Mouse (Mus musculus) hindbrain, embryonic 14.5 days (tissue): ENCODE measurements around the gene Gtpbp3. TPM values are rescaled to one million over a fixed set of nuclear protein-coding genes. Genes with fewer than 3 reads are reported as not detected.
"Not testable (repeated sequence)": the region's sequence is repeated elsewhere in the genome, so short reads cannot be mapped to it uniquely, and the experiment has no call there.

Experiments used
- ATAC-seq: fragments of 200-750 bp; cut with Nextera tagmentation; 2 replicates; pipeline ENCODE4 v1.8.0; 2017; ENCODE audit warnings: moderate number of reproducible peaks, mild to moderate bottlenecking, moderate TSS enrichment, moderate library complexity; ENCODE audit not compliant: low FRiP score
- DNase-seq: peaks from one replicate; pipeline ENCODE4 v3.0.0-alpha.2; 2015; ENCODE audit warnings: low spot score
- H3K27ac ChIP-seq: fragments of 300-500 bp; sonication (generic); 2 replicates; pipeline ENCODE4 v1.5.1; 2014; ENCODE audit warnings: mild to moderate bottlenecking, moderate library complexity
- H3K27me3 ChIP-seq: fragments of 300-500 bp; sonication (generic); 2 replicates; pipeline ENCODE4 v1.6.1; 2014; ENCODE audit warnings: mild to moderate bottlenecking, low read length, mixed read lengths; ENCODE audit not compliant: control insufficient read depth, insufficient read depth
- H3K36me3 ChIP-seq: fragments of 300-500 bp; sonication (generic); replicated peaks from 2 replicates; pipeline ENCODE4 v1.6.1; 2014; ENCODE audit not compliant: control insufficient read depth, insufficient read depth
- H3K4me1 ChIP-seq: fragments of 300-500 bp; sonication (generic); replicated peaks from 2 replicates; pipeline ENCODE4 v1.6.1; 2014; ENCODE audit warnings: antibody characterized with exemption, low read length, mixed read lengths; ENCODE audit not compliant: control insufficient read depth, insufficient read depth
- H3K4me2 ChIP-seq: fragments of 300-500 bp; sonication (generic); replicated peaks from 2 replicates; pipeline ENCODE4 v1.6.1; 2014; ENCODE audit warnings: mild to moderate bottlenecking, moderate library complexity
- H3K4me3 ChIP-seq: fragments of 300-500 bp; sonication (generic); replicated peaks from 2 replicates; pipeline ENCODE4 v1.5.1; 2014; ENCODE audit warnings: mild to moderate bottlenecking, low read length
- H3K9ac ChIP-seq: fragments of 300-500 bp; sonication (generic); 2 replicates; pipeline ENCODE4 v1.6.1; 2014
- H3K9me3 ChIP-seq: fragments of 300-500 bp; sonication (generic); 2 replicates; pipeline ENCODE4 v1.6.1; 2016; ENCODE audit warnings: low read length; ENCODE audit not compliant: control insufficient read depth
- WGBS: fragments of 180-500 bp; shearing (Covaris S2); extraction: QIAGEN DNeasy Blood & Tissue Kit; methylation state at CpG from one replicate; pipeline ENCODE4 v1.1.7; 2014; 5-methylcytosine and 5-hydroxymethylcytosine counted together
- polyA plus RNA-seq: library from polyadenylated mRNA; unstranded; fragments of >200 nt; fragmentation: Nextera tagmentation; extraction: Ambion mirVana; gene quantifications from 2 replicates; pipeline ENCODE4 v1.2.1, GENCODE M21; 2014

Gene Gtpbp3
- polyA plus RNA-seq, 1 experiment from 2014 or later = 7.3 TPM

GRCm38 (mm10) chr8:71521634-71522033 is 33.7 kb downstream of the Gtpbp3 start:
- DNase-seq (peak; percentile 90), ATAC-seq (peak; percentile 83)
- WGBS = 3% methylated on average over 17 of the region's 17 CpGs
- Histone ChIP-seq H3K36me3 (no peaks in the 10 kb centered on the region), H3K9ac (no peak overlapping the region), H3K27ac (no peak overlapping the region), H3K4me2 (0 out of 2 replicates have a peak overlapping the region, but pooled peaks have one; percentile 15), H3K9me3 (no peaks in the 10 kb centered on the region), H3K27me3 (peaks cover 34% of the 10 kb centered on the region), H3K4me1 (no peaks in the 10 kb centered on the region), H3K4me3 (no peak overlapping the region)

DNA sequence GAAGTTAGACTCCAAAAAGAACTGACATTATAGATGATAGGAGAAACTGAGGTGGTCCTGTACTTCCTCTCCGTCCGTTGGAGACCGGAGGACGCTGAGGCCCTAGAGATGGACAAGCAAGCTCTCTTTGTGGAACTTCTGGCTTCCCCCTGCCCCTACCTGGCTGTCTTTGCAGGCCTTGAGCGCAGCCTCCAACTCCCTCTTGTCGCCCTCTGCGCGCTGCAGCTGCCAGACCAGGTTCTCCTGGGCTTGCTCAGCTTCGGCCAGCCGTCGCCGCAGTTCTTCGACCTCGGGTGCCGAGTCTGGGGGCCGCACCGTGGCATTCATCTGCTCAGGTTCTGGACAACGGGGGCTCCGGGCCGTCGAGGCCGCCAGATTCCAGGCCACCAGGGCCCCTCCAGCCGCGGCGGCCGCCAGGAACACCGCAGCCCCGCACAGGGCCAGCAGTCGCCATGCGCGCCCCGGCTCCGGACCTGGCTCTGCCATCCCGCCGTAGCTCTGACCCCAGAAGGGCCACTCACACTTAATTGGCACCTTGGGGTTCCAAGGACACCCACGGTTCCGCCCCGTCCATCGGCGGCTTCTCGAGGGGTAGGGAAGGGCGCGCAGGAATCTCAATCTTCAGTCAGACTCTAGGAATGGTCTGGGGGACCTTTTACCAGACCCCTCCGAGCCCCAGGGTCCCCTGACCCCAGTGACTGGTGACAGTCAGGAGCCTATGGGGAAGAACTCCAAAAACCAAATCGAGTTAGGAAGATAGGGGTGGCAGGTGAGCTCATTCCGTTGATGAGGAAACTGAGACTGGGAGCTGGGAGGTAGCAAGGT is 37.5 kb downstream of the Gtpbp3 start, which contains the start of gene Ccdc194:
TSS of gene Ccdc194 (minus strand) at position 486 of the 825 bp plus-strand sequence.
- Histone ChIP-seq H3K4me2 (0 out of 2 replicates have a peak within 1 kb of the TSS, but pooled peaks have one; percentile 5), H3K9ac (no peak within 1 kb of the TSS), H3K4me3 (no peak within 1 kb of the TSS), H3K36me3 (no peaks in the 10 kb centered on the region), H3K27ac (no peak within 1 kb of the TSS), H3K9me3 (no peaks in the 10 kb centered on the region), H3K4me1 (no peaks in the 10 kb centered on the region), H3K27me3 (peaks cover 40% of the 10 kb centered on the region)
- DNase-seq (no peak), ATAC-seq (no peak)
- 7% methylated on average over 46 of the region's 46 CpGs for WGBS

DNA sequence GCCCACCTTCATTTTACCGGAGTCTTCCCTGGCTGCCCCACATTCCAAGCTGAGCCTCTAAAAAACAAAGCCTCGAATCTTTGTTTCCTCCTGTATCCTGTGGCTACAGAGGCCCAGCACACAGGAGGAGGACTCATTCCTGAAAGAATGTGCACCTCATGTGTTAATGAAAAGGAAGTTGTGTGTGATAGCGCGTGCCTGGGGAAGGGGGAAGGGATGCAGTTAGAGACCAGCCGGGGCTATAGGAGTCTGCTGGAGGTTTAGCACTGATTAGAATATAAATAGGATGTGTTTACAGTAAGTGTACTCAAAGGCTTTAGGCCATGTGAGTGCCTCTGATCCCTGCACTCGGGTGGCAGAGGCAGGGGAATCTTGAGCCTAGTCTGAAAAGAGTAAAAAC is 38.4 kb downstream of the Gtpbp3 start:
- DNase-seq (no peak), ATAC-seq (no peak)
- no peaks in the 10 kb centered on the region for H3K4me1 ChIP-seq
- H3K9ac ChIP-seq = no peak overlapping the region
- H3K9me3 ChIP-seq = no peaks in the 10 kb centered on the region
- H3K4me2 ChIP-seq = no peak overlapping the region
- no peak overlapping the region for H3K27ac ChIP-seq
- no peaks in the 10 kb centered on the region for H3K36me3 ChIP-seq
- H3K4me3 ChIP-seq = no peak overlapping the region
- H3K27me3 ChIP-seq = peaks cover 36% of the 10 kb centered on the region
- WGBS = 4% methylated on average over 6 of the region's 6 CpGs

- H3K4me2 ChIP-seq = no peak overlapping the region
- DNase-seq (no peak), ATAC-seq (no peak)
- no peak overlapping the region for H3K27ac ChIP-seq
- H3K9me3 ChIP-seq = no peaks in the 10 kb centered on the region
- no peaks in the 10 kb centered on the region for H3K4me1 ChIP-seq
- peaks cover 36% of the 10 kb centered on the region for H3K27me3 ChIP-seq
- no peaks in the 10 kb centered on the region for H3K36me3 ChIP-seq
- H3K9ac ChIP-seq = no peak overlapping the region
- no peak overlapping the region for H3K4me3 ChIP-seq
- WGBS = 49% methylated on average over 3 of the region's 3 CpGs
Measured at GRCm38 (mm10) chr8:71527162-71527870, 39.4 kb downstream of the Gtpbp3 start.

DNA sequence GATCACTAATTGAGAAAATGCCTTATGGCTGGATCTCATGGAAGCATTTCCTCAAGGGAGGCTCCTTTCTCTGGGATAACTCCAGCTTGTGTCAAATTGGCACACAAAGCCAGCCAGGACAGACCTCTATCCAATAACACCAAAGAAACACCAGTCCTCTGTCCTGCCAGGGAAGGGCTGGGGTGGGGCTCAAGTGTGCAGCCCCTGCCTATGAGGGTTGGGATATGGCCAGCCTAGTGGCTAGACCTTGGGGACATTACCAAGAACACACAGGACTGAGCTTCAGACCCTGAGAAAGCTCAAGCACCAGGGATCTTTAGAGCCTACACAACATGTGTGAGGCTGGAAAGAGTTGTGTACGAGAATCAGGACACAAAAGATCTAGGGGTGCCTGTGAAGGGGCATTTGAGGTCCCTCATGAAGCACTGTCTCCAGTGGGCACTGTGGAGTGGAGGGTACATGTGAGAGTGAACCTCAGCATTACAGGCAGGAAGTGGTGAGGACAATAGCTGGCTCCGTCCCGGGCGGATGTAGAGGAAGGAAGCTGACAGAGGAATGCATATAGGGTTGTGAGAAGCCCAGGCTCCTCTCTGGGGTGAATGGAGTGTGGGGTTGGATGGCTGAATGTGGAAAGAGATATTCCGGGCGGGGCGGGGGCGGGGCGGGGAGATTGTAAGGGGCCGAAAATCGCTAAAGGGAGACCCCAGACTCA is 40.6 kb downstream of the Gtpbp3 start:
- Histone ChIP-seq H3K9ac (no peak overlapping the region), H3K4me1 (no peaks in the 10 kb centered on the region), H3K4me3 (no peak overlapping the region), H3K36me3 (no peaks in the 10 kb centered on the region), H3K9me3 (no peaks in the 10 kb centered on the region), H3K27ac (peak overlapping the region; percentile 18; the same call in 1 of the 2 replicates), H3K27me3 (peaks cover 33% of the 10 kb centered on the region), H3K4me2 (no peak overlapping the region)
- DNase-seq (no peak), ATAC-seq (no peak)
- WGBS = 83% methylated on average over 11 of the region's 11 CpGs

DNA sequence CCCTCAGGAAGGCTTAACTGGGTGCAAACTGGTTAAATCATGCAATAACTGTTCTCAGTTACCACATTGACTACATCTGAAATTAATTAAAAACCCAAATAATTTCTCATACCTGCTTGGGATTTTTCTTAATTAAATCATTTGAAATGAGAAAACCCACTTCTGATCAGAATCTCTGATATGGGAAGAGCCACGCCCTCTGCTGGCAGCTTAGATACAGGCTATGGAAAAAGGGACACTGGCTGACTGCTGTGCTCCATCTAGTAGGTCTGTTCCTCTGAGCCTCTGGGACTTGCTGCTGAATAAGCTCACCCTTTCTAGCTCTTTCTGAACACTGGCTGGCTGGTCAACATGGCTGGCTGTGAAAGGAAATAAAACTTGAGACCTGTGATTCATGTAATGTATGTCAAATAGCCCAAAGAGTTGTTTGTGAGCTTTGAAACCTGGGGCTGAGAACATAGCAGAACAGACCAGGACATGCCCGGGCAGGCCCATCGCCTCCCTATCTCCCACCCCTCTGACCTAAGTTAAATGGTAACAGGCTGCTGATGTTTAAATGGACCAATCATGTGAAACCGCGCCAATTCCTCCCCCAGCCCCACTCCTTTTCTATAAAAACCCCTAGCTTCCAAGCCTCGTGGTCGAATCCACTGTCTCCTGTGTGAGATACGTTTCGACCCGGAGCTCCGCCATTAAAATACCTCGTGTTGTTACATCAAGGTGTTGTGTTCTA is 43.0 kb downstream of the Gtpbp3 start:
- not testable (repeated sequence) for H3K4me2 ChIP-seq, H3K9me3 ChIP-seq, H3K27ac ChIP-seq, H3K36me3 ChIP-seq, H3K9ac ChIP-seq, ATAC-seq, H3K4me1 ChIP-seq, H3K4me3 ChIP-seq
- peaks cover 16% of the 10 kb centered on the region for H3K27me3 ChIP-seq
- DNase-seq = peak; percentile 50
- WGBS = 70% methylated on average over 5 of the region's 12 CpGs

DNA sequence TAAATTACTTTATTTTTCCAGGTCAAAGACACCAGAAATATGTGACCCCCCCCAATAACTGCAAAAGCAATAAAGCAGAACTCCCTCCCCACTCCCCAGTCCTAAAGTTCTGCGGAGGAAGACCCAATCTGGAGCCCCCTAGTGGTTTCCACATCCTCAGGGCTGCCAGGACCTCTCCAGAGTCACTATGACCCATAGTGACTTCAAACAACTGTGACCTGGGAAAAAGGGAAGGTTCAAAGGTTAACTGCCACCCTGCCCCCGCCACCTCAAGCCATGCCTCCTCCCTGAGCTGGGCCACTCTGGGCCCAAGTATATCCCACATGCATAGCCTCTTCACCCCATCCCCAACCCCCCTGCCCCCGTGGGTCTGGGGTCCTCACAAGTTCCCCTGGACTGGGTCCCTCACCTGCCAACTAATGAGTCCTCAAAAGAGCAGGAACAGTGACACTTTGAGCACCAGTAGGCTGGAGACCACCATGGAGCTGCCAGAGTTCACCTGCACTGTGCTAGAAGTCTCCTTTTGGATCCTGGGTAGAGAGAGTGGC is 46.4 kb downstream of the Gtpbp3 start:
- 32% methylated on average over 3 of the region's 3 CpGs for WGBS
- Histone ChIP-seq H3K9ac (no peak overlapping the region), H3K27me3 (peaks cover 23% of the 10 kb centered on the region), H3K9me3 (no peaks in the 10 kb centered on the region), H3K4me1 (0 out of 2 replicates have a peak, but pooled peaks cover 6% of the 10 kb centered on the region), H3K27ac (no peak overlapping the region), H3K4me2 (no peak overlapping the region), H3K36me3 (no peaks in the 10 kb centered on the region), H3K4me3 (no peak overlapping the region)
- DNase-seq (no peak), ATAC-seq (0 out of 2 replicates have a peak, but pooled peaks have one; percentile 22)

- Histone ChIP-seq H3K27ac (no peak overlapping the region), H3K27me3 (peaks cover 23% of the 10 kb centered on the region), H3K36me3 (no peaks in the 10 kb centered on the region), H3K9ac (no peak overlapping the region), H3K4me2 (no peak overlapping the region), H3K9me3 (no peaks in the 10 kb centered on the region), H3K4me1 (0 out of 2 replicates have a peak, but pooled peaks cover 6% of the 10 kb centered on the region), H3K4me3 (no peak overlapping the region)
- DNase-seq = no peak
- WGBS = 68% methylated on average over 5 of the region's 5 CpGs
- ATAC-seq = no peak
Measured at GRCm38 (mm10) chr8:71535663-71536062, 47.8 kb downstream of the Gtpbp3 start.
